Mouse (Mus musculus): ENCODE results near the gene Cfap46. TPM values are rescaled to one million over a fixed set of nuclear protein-coding genes. Genes with fewer than 3 reads are reported as not detected.

Cfap46 gene
- 1.0 and 2.1 TPM in 2 replicates for polyA plus RNA-seq (2016; fragmentation: Nextera tagmentation; extraction: Ambion mirVana)

GRCm38 (mm10) chr7:139683706-139684552 lies at the start of gene Cfap46:
Gene Cfap46, minus strand, starts transcription at chr7:139683817.
- Histone ChIP-seq H3K27ac (peak within 1 kb of the TSS; percentile 52; the same call in 1 of the 2 replicates), H3K4me2 (replicated peaks) (peak within 1 kb of the TSS; percentile 97), H3K4me3 (peak within 1 kb of the TSS; percentile 60), H3K4me1 (peaks cover 9% of the 10 kb centered on the region), H3K36me3 (no peaks in the 10 kb centered on the region), H3K9me3 (replicated peaks) (no peaks in the 10 kb centered on the region), H3K9ac (peak within 1 kb of the TSS; percentile 67), H3K27me3 (peaks cover 20% of the 10 kb centered on the region)
- ATAC-seq (ENCODE audit: low FRiP score) = peak; percentile 92
- WGBS = under 1% methylated on average over 31 of the region's 31 CpGs

- H3K36me3 ChIP-seq = no peaks in the 10 kb centered on the region
- WGBS = 45% methylated on average over 8 of the region's 8 CpGs
- H3K27ac ChIP-seq = no peak overlapping the region
- H3K4me1 ChIP-seq = peaks cover 6% of the 10 kb centered on the region
- ATAC-seq (ENCODE audit: low FRiP score) = peak; percentile 32; the same call in 1 of the 2 replicates
- H3K27me3 ChIP-seq = no peaks in the 10 kb centered on the region; the same call in 1 of the 2 replicates
- H3K4me2 ChIP-seq (replicated peaks) = no peak overlapping the region
- H3K9ac ChIP-seq = no peak overlapping the region
- H3K9me3 ChIP-seq (replicated peaks) = no peaks in the 10 kb centered on the region
- no peak overlapping the region for H3K4me3 ChIP-seq
Observed at GRCm38 (mm10) chr7:139731276-139731696, 47.7 kb upstream of the Cfap46 start.

DNA sequence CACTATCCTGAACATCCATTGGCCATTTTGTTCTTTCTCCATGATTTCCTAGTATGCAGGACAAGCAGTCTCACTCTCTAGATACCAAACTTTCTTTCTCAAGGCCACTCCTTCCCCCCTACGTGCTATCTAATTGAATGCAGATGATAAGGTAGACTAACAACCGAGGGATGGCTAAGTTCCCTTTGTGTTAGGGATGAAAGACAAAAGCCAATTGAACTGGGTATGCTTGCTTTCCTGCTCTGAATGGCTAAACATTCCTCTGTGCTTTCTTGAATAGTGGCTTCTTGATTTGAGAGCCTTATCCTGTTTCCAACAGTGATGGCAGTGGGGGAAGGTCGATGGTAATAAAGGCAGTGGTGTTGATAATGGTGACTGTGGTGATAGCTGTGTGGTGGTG lies 43.5 kb upstream of the Cfap46 start:
- Histone ChIP-seq H3K9ac (no peak overlapping the region), H3K36me3 (no peaks in the 10 kb centered on the region), H3K27me3 (no peaks in the 10 kb centered on the region), H3K4me1 (peaks cover 6% of the 10 kb centered on the region), H3K4me3 (no peak overlapping the region), H3K9me3 (replicated peaks) (no peaks in the 10 kb centered on the region), H3K4me2 (replicated peaks) (no peak overlapping the region), H3K27ac (no peak overlapping the region)
- 32% methylated on average over 3 of the region's 3 CpGs for WGBS
- ATAC-seq (ENCODE audit: low FRiP score) = no peak

DNA sequence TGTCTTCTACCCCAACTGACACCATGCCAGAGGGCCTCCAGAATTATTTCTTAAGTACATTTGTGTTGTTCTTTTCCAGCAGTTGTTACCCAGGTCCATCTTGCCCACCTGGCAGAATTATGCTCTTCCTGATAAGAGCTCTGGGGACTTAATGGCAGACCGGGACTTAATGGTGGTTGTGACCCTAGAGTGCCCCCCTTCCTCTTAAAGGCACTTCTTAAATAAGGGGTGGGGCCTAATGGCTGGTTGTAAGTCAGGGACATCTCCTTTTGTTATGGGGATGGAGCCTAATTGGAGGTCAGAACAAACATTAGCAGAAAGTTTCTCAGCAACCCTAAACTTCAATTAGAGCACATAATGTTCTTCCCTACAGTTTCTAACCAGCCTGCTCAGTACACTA lies 42.0 kb upstream of the Cfap46 start:
- no peak overlapping the region for H3K9ac ChIP-seq
- H3K4me1 ChIP-seq = no peaks in the 10 kb centered on the region
- no peaks in the 10 kb centered on the region for H3K9me3 ChIP-seq (replicated peaks)
- H3K4me3 ChIP-seq = no peak overlapping the region
- H3K27me3 ChIP-seq = no peaks in the 10 kb centered on the region
- H3K36me3 ChIP-seq = no peaks in the 10 kb centered on the region
- H3K4me2 ChIP-seq (replicated peaks) = no peak overlapping the region
- no peak for ATAC-seq (ENCODE audit: low FRiP score)
- 75% methylated on average over 1 of the region's 1 CpGs for WGBS
- no peak overlapping the region for H3K27ac ChIP-seq

- Histone ChIP-seq H3K4me1 (no peaks in the 10 kb centered on the region), H3K27me3 (no peaks in the 10 kb centered on the region), H3K36me3 (no peaks in the 10 kb centered on the region), H3K9ac (no peak overlapping the region), H3K9me3 (replicated peaks) (no peaks in the 10 kb centered on the region), H3K27ac (no peak overlapping the region), H3K4me2 (replicated peaks) (no peak overlapping the region), H3K4me3 (no peak overlapping the region)
- 82% methylated on average over 4 of the region's 4 CpGs for WGBS
- no peak for ATAC-seq (ENCODE audit: low FRiP score)
Observed at GRCm38 (mm10) chr7:139723986-139724385, 40.4 kb upstream of the Cfap46 start.

- H3K36me3 ChIP-seq = no peaks in the 10 kb centered on the region
- 93% methylated on average over 2 of the region's 2 CpGs for WGBS
- H3K9ac ChIP-seq = no peak overlapping the region
- no peak overlapping the region for H3K4me2 ChIP-seq (replicated peaks)
- no peak overlapping the region for H3K27ac ChIP-seq
- no peaks in the 10 kb centered on the region for H3K4me1 ChIP-seq
- no peak for ATAC-seq (ENCODE audit: low FRiP score)
- no peaks in the 10 kb centered on the region for H3K27me3 ChIP-seq
- H3K4me3 ChIP-seq = no peak overlapping the region
- H3K9me3 ChIP-seq (replicated peaks) = no peaks in the 10 kb centered on the region
Observed at GRCm38 (mm10) chr7:139721196-139721595, 37.6 kb upstream of the Cfap46 start.

DNA sequence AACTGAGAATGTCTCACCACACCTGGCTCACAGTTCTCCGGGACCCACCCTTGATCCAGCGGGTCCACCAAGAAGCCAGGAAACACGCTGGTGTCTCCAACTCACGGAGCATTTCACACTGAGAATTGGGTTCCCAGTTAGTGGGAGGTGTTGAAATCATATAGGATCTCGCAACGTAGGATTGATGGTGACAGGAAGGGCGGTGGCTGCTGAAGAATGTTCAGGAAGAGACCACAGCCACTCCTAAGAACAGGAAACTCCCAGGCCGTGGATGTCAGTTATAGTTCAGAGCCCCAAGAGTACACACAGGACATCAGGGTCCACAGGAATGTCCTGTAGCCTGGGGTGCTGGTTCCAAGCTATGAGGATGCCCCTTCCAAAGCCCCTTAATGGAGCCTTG lies 34.2 kb upstream of the Cfap46 start:
- no peak for ATAC-seq (ENCODE audit: low FRiP score)
- Histone ChIP-seq H3K27me3 (no peaks in the 10 kb centered on the region), H3K9ac (no peak overlapping the region), H3K4me2 (replicated peaks) (no peak overlapping the region), H3K4me3 (no peak overlapping the region), H3K36me3 (no peaks in the 10 kb centered on the region), H3K4me1 (no peaks in the 10 kb centered on the region), H3K27ac (no peak overlapping the region), H3K9me3 (replicated peaks) (no peaks in the 10 kb centered on the region)
- 90% methylated on average over 8 of the region's 8 CpGs for WGBS

GRCm38 (mm10) chr7:139711821-139712220 lies 28.2 kb upstream of the Cfap46 start:
- no peaks in the 10 kb centered on the region for H3K9me3 ChIP-seq (replicated peaks)
- no peak overlapping the region for H3K4me2 ChIP-seq (replicated peaks)
- no peak overlapping the region for H3K27ac ChIP-seq
- H3K9ac ChIP-seq = no peak overlapping the region
- no peaks in the 10 kb centered on the region for H3K4me1 ChIP-seq
- H3K36me3 ChIP-seq = no peaks in the 10 kb centered on the region
- no peak overlapping the region for H3K4me3 ChIP-seq
- H3K27me3 ChIP-seq = no peaks in the 10 kb centered on the region
- no peak for ATAC-seq (ENCODE audit: low FRiP score)

- Histone ChIP-seq H3K9me3 (replicated peaks) (no peaks in the 10 kb centered on the region), H3K9ac (no peak overlapping the region), H3K27ac (no peak overlapping the region), H3K4me2 (replicated peaks) (no peak overlapping the region), H3K4me3 (no peak overlapping the region), H3K27me3 (no peaks in the 10 kb centered on the region; the same call in 1 of the 2 replicates), H3K4me1 (peaks cover 5% of the 10 kb centered on the region; the same call in 1 of the 2 replicates), H3K36me3 (no peaks in the 10 kb centered on the region)
- no peak for ATAC-seq (ENCODE audit: low FRiP score)
- WGBS = 49% methylated on average over 13 of the region's 13 CpGs
Observed at GRCm38 (mm10) chr7:139706411-139707120, 22.9 kb upstream of the Cfap46 start.

- no peaks in the 10 kb centered on the region; the same call in 1 of the 2 replicates for H3K27me3 ChIP-seq
- WGBS = 97% methylated on average over 8 of the region's 8 CpGs
- peaks cover 5% of the 10 kb centered on the region; the same call in 1 of the 2 replicates for H3K4me1 ChIP-seq
- H3K4me2 ChIP-seq (replicated peaks) = no peak overlapping the region
- no peaks in the 10 kb centered on the region for H3K36me3 ChIP-seq
- ATAC-seq (ENCODE audit: low FRiP score) = no peak
- no peak overlapping the region for H3K4me3 ChIP-seq
- H3K27ac ChIP-seq = no peak overlapping the region
- no peaks in the 10 kb centered on the region for H3K9me3 ChIP-seq (replicated peaks)
- no peak overlapping the region for H3K9ac ChIP-seq
Observed at GRCm38 (mm10) chr7:139705781-139706180, 22.2 kb upstream of the Cfap46 start.

- 75% methylated on average over 4 of the region's 4 CpGs for WGBS
- ATAC-seq (ENCODE audit: low FRiP score) = no peak
- Histone ChIP-seq H3K9ac (no peak overlapping the region), H3K36me3 (no peaks in the 10 kb centered on the region), H3K9me3 (replicated peaks) (no peaks in the 10 kb centered on the region), H3K27me3 (no peaks in the 10 kb centered on the region; the same call in 1 of the 2 replicates), H3K27ac (no peak overlapping the region), H3K4me2 (replicated peaks) (no peak overlapping the region), H3K4me1 (peaks cover 5% of the 10 kb centered on the region; the same call in 1 of the 2 replicates), H3K4me3 (no peak overlapping the region)
Observed at GRCm38 (mm10) chr7:139705081-139705480, 21.5 kb upstream of the Cfap46 start.

DNA sequence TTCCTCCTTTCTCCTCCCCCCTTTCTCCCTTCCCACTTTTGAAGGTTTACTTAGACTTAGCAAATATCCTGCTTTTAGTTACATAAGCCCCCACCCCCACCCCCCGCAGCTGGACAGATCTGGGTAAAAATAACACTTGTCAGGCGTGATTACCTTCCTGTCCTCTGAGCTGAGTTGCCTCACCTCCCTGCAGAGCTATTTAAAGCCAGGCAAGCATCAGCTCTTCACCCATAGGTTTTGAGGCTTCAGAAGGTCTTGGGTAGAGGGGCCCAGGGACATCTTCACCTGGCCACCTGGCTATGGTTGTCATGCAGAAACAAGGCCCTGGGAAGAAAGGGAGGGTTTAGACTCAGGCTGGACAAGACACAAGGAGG lies 20.2 kb upstream of the Cfap46 start:
- Histone ChIP-seq H3K27ac (no peak overlapping the region), H3K36me3 (no peaks in the 10 kb centered on the region), H3K9me3 (replicated peaks) (no peaks in the 10 kb centered on the region), H3K4me3 (no peak overlapping the region), H3K4me1 (peaks cover 5% of the 10 kb centered on the region; the same call in 1 of the 2 replicates), H3K27me3 (no peaks in the 10 kb centered on the region; the same call in 1 of the 2 replicates), H3K4me2 (replicated peaks) (no peak overlapping the region), H3K9ac (no peak overlapping the region)
- ATAC-seq (ENCODE audit: low FRiP score) = no peak
- WGBS = 25% methylated on average over 2 of the region's 2 CpGs

Data from hindbrain, embryonic 12.5 days (tissue).